Mouse (Mus musculus) lung, postnatal 0 days (tissue): ENCODE measurements at regions not wholly inside any gene's neighbourhood (a gene's known extent, or its start where the extent isn't known, plus 50 kb on each side); places are given as distances from the start of the nearest gene placed in this dataset.

Source experiments
- CTCF ChIP-seq: IDR thresholded peaks from 2 replicates; pipeline ENCODE4 v1.5.1; 2016; ENCODE audit warnings: antibody characterized with exemption, mild to moderate bottlenecking
- EP300 ChIP-seq: IDR thresholded peaks from 2 replicates; pipeline ENCODE4 v1.6.1; 2016; ENCODE audit warnings: antibody characterized with exemption, mild to moderate bottlenecking, control low read depth

DNA sequence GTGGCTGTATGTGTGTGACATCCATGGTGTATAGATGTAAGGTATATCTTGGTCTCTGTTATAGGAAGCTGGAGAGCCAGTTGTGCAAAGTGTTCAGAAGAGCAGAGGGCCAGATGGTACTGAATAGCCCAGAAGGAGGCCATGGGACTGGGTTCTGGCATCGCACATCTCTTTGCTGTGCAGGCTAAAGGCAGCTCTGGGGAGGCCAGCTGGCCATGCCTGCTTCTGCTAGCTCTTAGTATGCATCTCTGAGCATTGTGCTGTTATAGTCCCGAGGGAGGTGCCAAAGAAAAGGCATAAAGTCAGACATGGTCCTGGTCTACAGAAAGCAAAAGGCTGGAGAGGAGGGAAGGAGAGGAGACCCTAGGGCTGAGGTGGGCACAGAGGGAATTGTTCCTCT is 235.1 kb upstream of the Chd6 start:
- no peak for TF ChIP-seq EP300
- TF ChIP-seq CTCF = no peak
